Mouse (Mus musculus): ENCODE measurements at regions not wholly inside any gene's neighbourhood (a gene's known extent, or its start where the extent isn't known, plus 50 kb on each side); places are given as distances from the start of the nearest gene placed in this dataset.

DNA sequence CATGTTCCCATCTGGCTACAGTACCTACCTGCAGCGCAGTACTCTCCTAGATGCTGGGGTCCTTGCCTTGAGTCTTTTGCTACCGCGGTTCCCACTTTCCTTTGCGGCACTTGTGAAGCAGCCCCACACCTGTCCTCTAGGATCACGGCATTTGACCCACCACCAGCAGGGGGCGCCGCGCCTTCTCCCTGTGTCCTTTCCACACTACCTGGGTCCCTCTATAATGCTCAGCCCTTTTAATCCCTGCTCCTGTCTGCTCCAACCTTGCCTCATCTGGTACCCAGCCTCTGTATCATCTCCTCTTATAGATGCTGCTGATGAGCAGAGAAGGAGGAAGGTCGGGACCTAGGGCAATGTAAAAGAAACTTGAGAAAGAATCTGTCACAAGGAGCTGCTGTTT, 53.9 kb upstream of the Cachd1 start:
- no peaks in the 10 kb centered on the region for H3K36me3 ChIP-seq (ENCODE audit: control insufficient read depth, insufficient read depth, low read length, poor library complexity, severe bottlenecking)
- no peaks in the 10 kb centered on the region for H3K27me3 ChIP-seq (ENCODE audit: control insufficient read depth, insufficient read depth, low read length, poor library complexity, severe bottlenecking)
- H3K27ac ChIP-seq (ENCODE audit: insufficient read depth, low read length) = no peak overlapping the region
- no peaks in the 10 kb centered on the region for H3K9me3 ChIP-seq (replicated peaks; ENCODE audit: control insufficient read depth, insufficient read depth, low read length, poor library complexity, severe bottlenecking)
- TF ChIP-seq EP300 (IDR thresholded peaks at IDR 0.05; ENCODE audit: insufficient read depth, low read depth, low read length) (no peak), CTCF (IDR thresholded peaks at IDR 0.05; ENCODE audit: low read depth, low read length) (peak; percentile 77), POLR2A (IDR thresholded peaks at IDR 0.05; ENCODE audit: insufficient read depth, low read length) (no peak)
- H3K9ac ChIP-seq (ENCODE audit: low read depth, poor library complexity, severe bottlenecking) = no peak overlapping the region
- H3K4me1 ChIP-seq (ENCODE audit: control insufficient read depth, insufficient read depth, low read length) = no peaks in the 10 kb centered on the region
- H3K4me3 ChIP-seq (ENCODE audit: low read depth, low read length) = no peak overlapping the region

DNA sequence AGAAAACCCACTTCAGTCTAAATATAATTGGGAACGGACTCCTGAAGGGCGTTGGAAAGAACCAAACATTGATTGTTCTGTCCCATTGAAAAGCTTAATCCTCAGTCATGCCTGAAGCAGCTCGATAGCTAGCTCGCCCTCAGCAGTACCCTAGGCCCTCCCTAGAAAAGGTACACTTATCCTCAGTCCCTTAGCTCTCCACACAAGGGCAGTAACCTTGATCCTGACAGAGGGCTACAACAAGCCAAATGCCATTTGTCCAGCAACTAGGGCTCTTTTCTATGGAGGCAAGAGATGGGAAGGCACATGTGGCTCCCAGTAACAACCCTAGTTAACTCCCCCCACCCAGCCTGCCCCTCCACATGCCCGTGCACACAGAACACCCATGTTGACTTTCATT, 53.4 kb upstream of the Cachd1 start:
- H3K4me3 ChIP-seq (ENCODE audit: low read depth, low read length) = no peak overlapping the region
- no peak overlapping the region for H3K9ac ChIP-seq (ENCODE audit: low read depth, poor library complexity, severe bottlenecking)
- H3K4me1 ChIP-seq (ENCODE audit: control insufficient read depth, insufficient read depth, low read length) = no peaks in the 10 kb centered on the region
- H3K27me3 ChIP-seq (ENCODE audit: control insufficient read depth, insufficient read depth, low read length, poor library complexity, severe bottlenecking) = no peaks in the 10 kb centered on the region
- H3K27ac ChIP-seq (ENCODE audit: insufficient read depth, low read length) = no peak overlapping the region
- H3K9me3 ChIP-seq (replicated peaks; ENCODE audit: control insufficient read depth, insufficient read depth, low read length, poor library complexity, severe bottlenecking) = no peaks in the 10 kb centered on the region
- TF ChIP-seq POLR2A (IDR thresholded peaks at IDR 0.05; ENCODE audit: insufficient read depth, low read length) (no peak), CTCF (IDR thresholded peaks at IDR 0.05; ENCODE audit: low read depth, low read length) (no peak), EP300 (IDR thresholded peaks at IDR 0.05; ENCODE audit: insufficient read depth, low read depth, low read length) (no peak)
- no peaks in the 10 kb centered on the region for H3K36me3 ChIP-seq (ENCODE audit: control insufficient read depth, insufficient read depth, low read length, poor library complexity, severe bottlenecking)

GRCm38 (mm10) chr4:100725811-100726210, 50.7 kb upstream of the Cachd1 start:
- Histone ChIP-seq H3K27me3 (ENCODE audit: control insufficient read depth, insufficient read depth, low read length, poor library complexity, severe bottlenecking) (no peaks in the 10 kb centered on the region), H3K4me1 (ENCODE audit: control insufficient read depth, insufficient read depth, low read length) (no peaks in the 10 kb centered on the region), H3K4me3 (ENCODE audit: low read depth, low read length) (no peak overlapping the region), H3K36me3 (ENCODE audit: control insufficient read depth, insufficient read depth, low read length, poor library complexity, severe bottlenecking) (no peaks in the 10 kb centered on the region), H3K27ac (ENCODE audit: insufficient read depth, low read length) (no peak overlapping the region), H3K9ac (ENCODE audit: low read depth, poor library complexity, severe bottlenecking) (no peak overlapping the region), H3K9me3 (replicated peaks; ENCODE audit: control insufficient read depth, insufficient read depth, low read length, poor library complexity, severe bottlenecking) (no peaks in the 10 kb centered on the region)
- no peak for TF ChIP-seq EP300 (IDR thresholded peaks at IDR 0.05; ENCODE audit: insufficient read depth, low read depth, low read length)
- no peak for TF ChIP-seq CTCF (IDR thresholded peaks at IDR 0.05; ENCODE audit: low read depth, low read length)
- TF ChIP-seq POLR2A (IDR thresholded peaks at IDR 0.05; ENCODE audit: insufficient read depth, low read length) = no peak

- Histone ChIP-seq H3K9ac (ENCODE audit: low read depth, poor library complexity, severe bottlenecking) (no peak overlapping the region), H3K27ac (ENCODE audit: insufficient read depth, low read length) (no peak overlapping the region), H3K9me3 (replicated peaks; ENCODE audit: control insufficient read depth, insufficient read depth, low read length, poor library complexity, severe bottlenecking) (no peaks in the 10 kb centered on the region), H3K36me3 (ENCODE audit: control insufficient read depth, insufficient read depth, low read length, poor library complexity, severe bottlenecking) (no peaks in the 10 kb centered on the region), H3K4me3 (ENCODE audit: low read depth, low read length) (no peak overlapping the region), H3K27me3 (ENCODE audit: control insufficient read depth, insufficient read depth, low read length, poor library complexity, severe bottlenecking) (no peaks in the 10 kb centered on the region), H3K4me1 (ENCODE audit: control insufficient read depth, insufficient read depth, low read length) (no peaks in the 10 kb centered on the region)
- TF ChIP-seq CTCF (IDR thresholded peaks at IDR 0.05; ENCODE audit: low read depth, low read length) = no peak
- TF ChIP-seq EP300 (IDR thresholded peaks at IDR 0.05; ENCODE audit: insufficient read depth, low read depth, low read length) = no peak
- TF ChIP-seq POLR2A (IDR thresholded peaks at IDR 0.05; ENCODE audit: insufficient read depth, low read length) = no peak
Observed at GRCm38 (mm10) chr4:100726496-100726895, 50.0 kb upstream of the Cachd1 start.

Data from ES-Bruce4 (cell line).